Mouse (Mus musculus): ENCODE measurements at regions not wholly inside any gene's neighbourhood (a gene's known extent, or its start where the extent isn't known, plus 50 kb on each side); places are given as distances from the start of the nearest gene placed in this dataset.
A peak's percentile ranks its signal among the peaks of the same experiment; 100 is the strongest.

- no peak for DNase-seq (ENCODE audit: low read depth, low spot score)
These were observed 362.8 kb upstream of the Pcsk5 start for GRCm38 (mm10) chr19:18200105-18200782.

DNA sequence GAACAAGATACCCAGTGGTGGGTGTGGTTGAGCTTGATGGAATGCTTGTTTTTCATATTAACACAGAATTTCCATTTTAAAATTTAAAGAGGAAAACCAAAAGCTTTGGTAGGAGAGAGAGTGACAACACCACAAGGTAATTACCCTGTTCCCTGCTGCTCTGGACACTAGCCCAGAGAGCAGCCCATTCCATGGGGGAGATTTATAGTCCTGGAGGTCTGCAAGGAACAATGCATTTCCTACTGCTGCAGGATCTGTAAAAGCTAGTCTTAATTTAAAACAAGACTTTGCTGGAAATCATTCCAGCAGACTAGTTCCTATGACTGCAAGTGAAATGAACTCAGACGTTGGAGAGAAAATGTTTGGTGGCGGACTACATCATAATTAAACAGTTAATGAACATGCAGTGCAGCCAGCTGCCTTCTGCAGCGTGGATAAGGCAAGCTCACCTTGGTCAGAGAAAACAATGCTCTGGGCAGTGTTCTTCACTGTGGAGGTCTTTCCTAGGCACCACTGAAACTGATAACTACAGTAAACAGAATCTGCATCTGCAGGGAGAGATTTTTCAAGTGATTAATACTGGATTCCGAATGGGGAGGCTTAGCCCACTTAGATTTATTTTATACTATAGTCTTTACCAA is 351.8 kb upstream of the Pcsk5 start:
- peak; percentile 46 for DNase-seq (ENCODE audit: low read depth, low spot score)

- no peak for DNase-seq (ENCODE audit: low read depth, low spot score)
These were observed 350.9 kb upstream of the Pcsk5 start for GRCm38 (mm10) chr19:18188122-18188866.

GRCm38 (mm10) chr19:18185767-18186554 is 348.5 kb upstream of the Pcsk5 start:
- DNase-seq (ENCODE audit: low read depth, low spot score) = no peak

GRCm38 (mm10) chr19:18185211-18185610 is 347.8 kb upstream of the Pcsk5 start:
- no peak for DNase-seq (ENCODE audit: low read depth, low spot score)

GRCm38 (mm10) chr19:18176200-18176599 is 338.8 kb upstream of the Pcsk5 start:
- DNase-seq (ENCODE audit: low read depth, low spot score) = no peak

GRCm38 (mm10) chr19:18146494-18146893 is 309.1 kb upstream of the Pcsk5 start:
- no peak for DNase-seq (ENCODE audit: low read depth, low spot score)

GRCm38 (mm10) chr19:18130936-18131335 is 293.5 kb upstream of the Pcsk5 start:
- DNase-seq (ENCODE audit: low read depth, low spot score) = no peak

- no peak for DNase-seq (ENCODE audit: low read depth, low spot score)
These were observed 291.4 kb upstream of the Pcsk5 start for GRCm38 (mm10) chr19:18128786-18129185.

- no peak for DNase-seq (ENCODE audit: low read depth, low spot score)
These were observed 268.8 kb upstream of the Pcsk5 start for GRCm38 (mm10) chr19:18106236-18106635.

GRCm38 (mm10) chr19:18104590-18104989 is 267.2 kb upstream of the Pcsk5 start:
- no peak for DNase-seq (ENCODE audit: low read depth, low spot score)

DNA sequence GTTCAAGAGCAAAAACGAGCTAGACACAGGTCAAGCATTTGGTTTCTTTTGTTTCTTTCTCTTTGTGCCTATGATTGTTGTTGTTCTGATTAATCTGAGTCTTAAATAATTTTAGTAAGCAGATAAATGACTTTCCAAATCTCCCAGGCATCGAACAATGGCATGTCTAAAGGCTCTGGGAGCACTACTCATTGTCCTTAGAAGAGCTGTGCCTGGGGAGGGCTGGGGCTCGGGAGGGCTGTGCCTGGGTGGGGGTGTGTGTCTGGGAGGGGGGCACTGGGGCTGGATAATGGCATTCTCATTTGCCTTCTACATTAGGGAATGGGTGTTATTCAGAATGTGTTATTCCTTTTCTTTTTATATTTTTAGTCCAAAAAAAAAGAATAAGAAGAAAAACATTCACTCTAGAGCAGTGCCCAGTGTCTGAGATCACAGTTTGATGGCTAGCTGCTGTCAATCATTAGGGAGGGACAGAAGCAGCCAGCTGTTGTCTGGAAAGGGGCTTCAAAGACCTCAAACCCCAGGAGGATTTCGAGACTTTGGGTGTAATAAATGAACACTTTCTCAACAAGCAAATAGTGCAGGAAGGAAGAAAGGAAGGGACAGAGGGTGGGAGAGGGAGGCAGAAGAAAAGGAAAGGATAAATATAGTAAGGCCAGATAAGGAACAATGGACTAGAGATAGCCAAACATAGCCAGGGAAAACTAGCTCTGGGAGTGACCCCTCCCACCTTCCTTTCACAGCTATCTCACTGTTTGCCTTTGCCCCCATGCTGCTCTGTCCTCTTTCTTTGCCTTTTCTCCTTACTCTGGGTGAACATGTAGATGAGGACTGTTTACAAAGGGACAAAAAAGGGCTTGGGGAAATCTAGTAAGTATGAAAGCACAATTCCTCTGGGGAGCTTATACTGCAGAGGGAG is 264.2 kb upstream of the Pcsk5 start:
- DNase-seq (ENCODE audit: low read depth, low spot score) = peak; percentile 23

DNA sequence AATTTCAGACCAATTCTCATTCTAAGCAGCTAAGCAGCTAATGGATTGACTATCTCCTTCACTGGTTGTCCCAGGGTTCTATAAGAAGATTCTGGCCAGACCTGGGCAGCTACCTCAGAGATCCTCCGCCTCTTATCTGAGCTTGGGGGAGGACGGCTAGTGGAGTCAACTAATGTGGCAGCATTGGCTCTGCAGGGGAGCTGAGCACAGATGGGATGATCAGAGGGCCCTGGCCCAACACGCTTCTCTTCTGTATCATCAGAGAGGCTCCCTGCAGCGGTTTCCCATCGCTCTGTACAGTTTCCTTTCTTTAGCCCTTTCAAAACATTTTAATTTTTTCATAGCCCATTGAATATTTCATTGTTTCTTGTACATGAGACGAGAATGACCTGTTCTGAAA is 245.9 kb upstream of the Pcsk5 start:
- no peak for DNase-seq (ENCODE audit: low read depth, low spot score)

- DNase-seq (ENCODE audit: low read depth, low spot score) = no peak
These were observed 231.5 kb upstream of the Pcsk5 start for GRCm38 (mm10) chr19:18068919-18069318.

GRCm38 (mm10) chr19:18067855-18068494 is 230.5 kb upstream of the Pcsk5 start:
- DNase-seq (ENCODE audit: low read depth, low spot score) = no peak

DNA sequence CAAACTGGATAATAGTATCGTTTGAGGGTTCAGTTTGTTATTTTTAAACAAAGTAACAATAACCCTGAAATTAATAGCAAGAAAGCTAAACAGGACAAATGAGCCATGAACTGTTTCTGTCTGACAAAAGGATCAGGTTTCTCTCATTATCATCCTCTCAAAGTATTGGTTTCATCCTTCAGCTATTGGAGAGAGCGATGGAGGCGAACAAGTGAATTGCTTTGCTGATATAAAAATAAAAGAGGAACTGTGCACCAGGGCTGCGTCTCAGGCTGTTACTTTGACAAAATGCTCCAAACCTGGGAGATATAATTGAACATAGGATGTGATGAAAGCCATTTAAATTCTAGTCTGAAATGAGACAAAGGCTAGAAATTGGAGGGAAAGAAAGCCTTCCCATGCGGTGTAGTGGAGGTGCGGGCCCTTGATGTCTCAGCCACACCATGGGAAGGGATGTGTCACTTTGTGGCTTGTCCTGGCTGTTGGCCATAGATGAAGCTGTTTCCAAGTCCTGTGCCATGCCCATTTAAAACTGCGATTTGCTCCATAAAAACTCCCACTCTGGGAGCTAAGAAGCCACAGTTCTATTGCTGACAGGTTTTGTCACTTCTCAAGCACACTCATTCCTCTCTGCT is 219.9 kb upstream of the Pcsk5 start:
- DNase-seq (ENCODE audit: low read depth, low spot score) = no peak

DNA sequence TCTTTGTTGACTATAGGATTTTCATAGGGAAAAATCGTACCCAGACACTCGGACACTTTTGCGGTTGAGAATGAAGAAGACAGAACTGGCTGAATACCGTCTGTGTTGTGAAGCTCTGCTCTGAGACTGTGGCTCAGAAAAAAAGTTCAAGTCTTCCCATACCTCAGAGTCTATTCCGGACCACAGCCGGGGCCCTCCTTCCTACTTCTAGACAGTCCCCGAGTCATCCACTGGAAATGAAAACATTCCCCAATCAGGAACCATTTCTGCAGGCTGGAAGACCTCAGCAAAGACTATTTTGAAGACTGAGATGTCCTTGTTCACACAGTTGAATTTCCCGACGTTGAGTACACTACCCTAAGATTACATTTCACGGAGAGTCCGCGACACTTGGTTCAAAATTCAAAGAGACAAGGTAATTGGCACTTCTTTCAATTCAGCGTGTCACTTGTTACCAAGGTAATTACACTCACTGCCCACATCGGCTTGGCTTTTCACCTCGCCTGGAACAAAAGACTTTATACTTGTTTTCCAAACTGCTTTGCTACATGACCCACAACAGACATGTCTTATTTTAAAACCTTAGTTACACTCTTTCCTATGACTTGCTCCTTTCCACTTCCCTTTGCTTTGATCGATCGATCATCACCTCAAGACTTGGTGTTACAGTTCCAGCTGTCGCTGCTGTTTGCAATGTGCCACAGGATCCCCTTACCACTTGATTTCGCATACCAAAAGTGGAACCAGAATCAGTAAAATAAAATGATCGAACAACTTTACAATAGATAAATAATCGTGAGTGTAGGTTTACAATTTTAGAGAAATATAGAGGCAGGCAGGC is 219.2 kb upstream of the Pcsk5 start:
- DNase-seq (ENCODE audit: low read depth, low spot score) = no peak

- DNase-seq (ENCODE audit: low read depth, low spot score) = no peak
These were observed 212.9 kb upstream of the Pcsk5 start for GRCm38 (mm10) chr19:18050353-18050752.

DNA sequence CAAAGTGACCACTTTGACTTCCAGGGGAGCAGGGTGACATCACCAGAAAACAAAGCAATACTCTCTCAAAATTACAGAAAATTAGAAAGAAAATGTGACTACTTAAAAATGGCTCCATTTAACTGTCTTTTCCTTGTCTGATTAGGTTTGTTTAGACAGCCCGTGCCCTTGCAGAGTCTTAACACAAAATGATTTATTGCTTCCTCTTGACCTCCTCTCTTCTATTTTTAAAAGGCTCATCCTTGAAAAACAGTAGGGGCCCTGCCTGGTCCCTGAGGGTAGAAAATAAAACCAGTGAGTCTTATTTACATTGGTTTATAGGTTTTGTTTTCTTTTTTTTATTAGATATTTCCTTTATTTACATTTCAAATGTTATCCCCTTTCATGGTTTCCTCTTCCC is 196.8 kb upstream of the Pcsk5 start:
- no peak for DNase-seq (ENCODE audit: low read depth, low spot score)

All from mesoderm, embryonic 11.5 days (tissue).